Mouse (Mus musculus) hindbrain, embryonic 11.5 days (tissue): Measurements from ENCODE around the gene Olfr98. TPM values are rescaled to one million over a fixed set of nuclear protein-coding genes. Genes with fewer than 3 reads are reported as not detected.
A peak's percentile ranks its signal among the peaks of the same experiment; 100 is the strongest.

Source experiments
- ATAC-seq: fragments of 200-750 bp; cut with Nextera tagmentation; 2 replicates; pipeline ENCODE4 v1.8.0; 2017; ENCODE audit warnings: mild to moderate bottlenecking, moderate TSS enrichment, moderate library complexity; ENCODE audit not compliant: low FRiP score
- DNase-seq: peaks from one replicate; pipeline ENCODE4 v3.0.0-alpha.2; 2015; ENCODE audit warnings: low spot score
- H3K27ac ChIP-seq: fragments of 300-500 bp; sonication (generic); 2 replicates; pipeline ENCODE4 v1.5.1; 2014; ENCODE audit warnings: mild to moderate bottlenecking, low read depth, low read length
- H3K27me3 ChIP-seq: fragments of 300-500 bp; sonication (generic); 2 replicates; pipeline ENCODE4 v1.6.1; 2014; ENCODE audit warnings: mild to moderate bottlenecking, low read length, moderate library complexity, mixed read lengths; ENCODE audit not compliant: control insufficient read depth, insufficient read depth
- H3K36me3 ChIP-seq: fragments of 300-500 bp; sonication (generic); 2 replicates; pipeline ENCODE4 v1.6.1; 2014; ENCODE audit warnings: mild to moderate bottlenecking, low read length, moderate library complexity, mixed read lengths; ENCODE audit not compliant: control insufficient read depth, insufficient read depth
- H3K4me1 ChIP-seq: fragments of 300-500 bp; sonication (generic); replicated peaks from 2 replicates; pipeline ENCODE4 v1.6.1; 2014; ENCODE audit warnings: low read length, mixed read lengths; ENCODE audit not compliant: control insufficient read depth, insufficient read depth
- H3K4me2 ChIP-seq: fragments of 300-500 bp; sonication (generic); replicated peaks from 2 replicates; pipeline ENCODE4 v1.6.1; 2014; ENCODE audit warnings: mild to moderate bottlenecking, low read depth, low read length
- H3K4me3 ChIP-seq: fragments of 300-500 bp; sonication (generic); 2 replicates; pipeline ENCODE4 v1.5.1; 2014; ENCODE audit warnings: low read depth, low read length
- H3K9ac ChIP-seq: fragments of 300-500 bp; sonication (generic); 2 replicates; pipeline ENCODE4 v1.6.1; 2014; ENCODE audit warnings: low read depth, low read length
- H3K9me3 ChIP-seq: fragments of 300-500 bp; sonication (generic); 2 replicates; pipeline ENCODE4 v1.6.1; 2016; ENCODE audit warnings: low read length; ENCODE audit not compliant: control insufficient read depth
- WGBS: fragments of 180-500 bp; shearing (Covaris S2); extraction: QIAGEN DNeasy Blood & Tissue Kit; methylation state at CpG from one replicate; pipeline ENCODE4 v1.1.7; 2014; 5-methylcytosine and 5-hydroxymethylcytosine counted together
- polyA plus RNA-seq: library from polyadenylated mRNA; unstranded; fragments of >200 nt; fragmentation: Nextera tagmentation; extraction: Ambion mirVana; gene quantifications from 2 replicates; pipeline ENCODE4 v1.2.1, GENCODE M21; 2014

Gene Olfr98
- polyA plus RNA-seq = not detected in 2 replicates

GRCm38 (mm10) chr17:37263626-37264025 lies at the start of gene Olfr98:
Olfr98 (minus strand) TSS chr17:37263749.
- no peak within 1 kb of the TSS for H3K9ac ChIP-seq
- ATAC-seq = no peak
- H3K4me1 ChIP-seq = no peaks in the 10 kb centered on the region
- H3K36me3 ChIP-seq = no peaks in the 10 kb centered on the region
- H3K27ac ChIP-seq = no peak within 1 kb of the TSS
- WGBS = 91% methylated on average over 1 of the region's 1 CpGs
- H3K9me3 ChIP-seq = no peaks in the 10 kb centered on the region
- no peak within 1 kb of the TSS for H3K4me2 ChIP-seq
- no peak for DNase-seq
- H3K4me3 ChIP-seq = no peak within 1 kb of the TSS
- no peaks in the 10 kb centered on the region for H3K27me3 ChIP-seq

- no peaks in the 10 kb centered on the region for H3K27me3 ChIP-seq
- H3K4me3 ChIP-seq = no peak overlapping the region
- DNase-seq (no peak), ATAC-seq (no peak)
- H3K36me3 ChIP-seq = no peaks in the 10 kb centered on the region
- WGBS = 50% methylated on average over 2 of the region's 2 CpGs
- no peak overlapping the region for H3K9ac ChIP-seq
- H3K27ac ChIP-seq = no peak overlapping the region
- H3K4me2 ChIP-seq = no peak overlapping the region
- no peaks in the 10 kb centered on the region for H3K9me3 ChIP-seq
- no peaks in the 10 kb centered on the region for H3K4me1 ChIP-seq
These were observed 46.7 kb upstream of the Olfr98 start for GRCm38 (mm10) chr17:37310146-37310699.

GRCm38 (mm10) chr17:37308483-37308882 lies 44.9 kb upstream of the Olfr98 start:
- WGBS = 48% methylated on average over 4 of the region's 4 CpGs

GRCm38 (mm10) chr17:37304213-37304612 lies 40.7 kb upstream of the Olfr98 start, which contains the start of gene Olfr101:
Olfr101 (minus strand) TSS chr17:37304313.
- Histone ChIP-seq H3K9ac (no peak within 1 kb of the TSS), H3K27me3 (no peaks in the 10 kb centered on the region), H3K4me2 (no peak within 1 kb of the TSS), H3K4me1 (no peaks in the 10 kb centered on the region), H3K9me3 (no peaks in the 10 kb centered on the region), H3K4me3 (no peak within 1 kb of the TSS), H3K27ac (no peak within 1 kb of the TSS), H3K36me3 (no peaks in the 10 kb centered on the region)
- 80% methylated on average over 4 of the region's 4 CpGs for WGBS
- ATAC-seq (no peak), DNase-seq (no peak)

More at GRCm38 (mm10) chr17:37308483-37308882, 44.9 kb upstream of the Olfr98 start:
- no peak overlapping the region for H3K9ac ChIP-seq
- no peaks in the 10 kb centered on the region for H3K36me3 ChIP-seq
- H3K4me1 ChIP-seq = no peaks in the 10 kb centered on the region
- no peak overlapping the region for H3K4me3 ChIP-seq
- H3K27me3 ChIP-seq = no peaks in the 10 kb centered on the region
- no peak overlapping the region for H3K4me2 ChIP-seq
- no peaks in the 10 kb centered on the region for H3K9me3 ChIP-seq
- H3K27ac ChIP-seq = no peak overlapping the region
- no peak for ATAC-seq
- peak; percentile 0 for DNase-seq

- ATAC-seq (no peak), DNase-seq (no peak)
- H3K4me1 ChIP-seq = no peaks in the 10 kb centered on the region
- H3K36me3 ChIP-seq = no peaks in the 10 kb centered on the region
- H3K4me3 ChIP-seq = no peak within 1 kb of the TSS
- H3K9me3 ChIP-seq = no peaks in the 10 kb centered on the region
- no peak within 1 kb of the TSS for H3K27ac ChIP-seq
- H3K27me3 ChIP-seq = no peaks in the 10 kb centered on the region
- H3K4me2 ChIP-seq = no peak within 1 kb of the TSS
- 79% methylated on average over 1 of the region's 1 CpGs for WGBS
- no peak within 1 kb of the TSS for H3K9ac ChIP-seq
These were observed 19.8 kb upstream of the Olfr98 start, which contains the start of gene Olfr99 for GRCm38 (mm10) chr17:37283360-37283759. Olfr99 (minus strand) TSS chr17:37283460.

- no peaks in the 10 kb centered on the region for H3K27me3 ChIP-seq
- WGBS = 91% methylated on average over 1 of the region's 1 CpGs
- no peak overlapping the region for H3K4me2 ChIP-seq
- no peak overlapping the region for H3K27ac ChIP-seq
- H3K4me1 ChIP-seq = no peaks in the 10 kb centered on the region
- no peaks in the 10 kb centered on the region for H3K36me3 ChIP-seq
- no peak overlapping the region for H3K4me3 ChIP-seq
- no peak for ATAC-seq
- H3K9ac ChIP-seq = no peak overlapping the region
- no peak for DNase-seq
- no peaks in the 10 kb centered on the region for H3K9me3 ChIP-seq
These were observed 16.8 kb upstream of the Olfr98 start for GRCm38 (mm10) chr17:37280331-37280730.

GRCm38 (mm10) chr17:37276573-37276972 lies 13.0 kb upstream of the Olfr98 start:
- no peaks in the 10 kb centered on the region for H3K9me3 ChIP-seq
- H3K4me2 ChIP-seq = no peak overlapping the region
- no peaks in the 10 kb centered on the region for H3K4me1 ChIP-seq
- H3K27me3 ChIP-seq = no peaks in the 10 kb centered on the region
- ATAC-seq (no peak), DNase-seq (no peak)
- H3K27ac ChIP-seq = no peak overlapping the region
- no peaks in the 10 kb centered on the region for H3K36me3 ChIP-seq
- no peak overlapping the region for H3K9ac ChIP-seq
- no peak overlapping the region for H3K4me3 ChIP-seq

- Histone ChIP-seq H3K27ac (no peak overlapping the region), H3K4me2 (no peak overlapping the region), H3K27me3 (no peaks in the 10 kb centered on the region), H3K36me3 (no peaks in the 10 kb centered on the region), H3K4me3 (no peak overlapping the region), H3K9me3 (no peaks in the 10 kb centered on the region), H3K9ac (no peak overlapping the region), H3K4me1 (no peaks in the 10 kb centered on the region)
- ATAC-seq = no peak
- DNase-seq = no peak
- 72% methylated on average over 2 of the region's 2 CpGs for WGBS
These were observed 12.2 kb upstream of the Olfr98 start for GRCm38 (mm10) chr17:37275626-37276248.

GRCm38 (mm10) chr17:37270702-37271092 lies 7.1 kb upstream of the Olfr98 start:
- Histone ChIP-seq H3K9me3 (no peaks in the 10 kb centered on the region), H3K4me3 (peak overlapping the region; percentile 48), H3K4me2 (peak overlapping the region; percentile 80), H3K27me3 (no peaks in the 10 kb centered on the region), H3K9ac (no peak overlapping the region), H3K4me1 (no peaks in the 10 kb centered on the region), H3K27ac (no peak overlapping the region), H3K36me3 (no peaks in the 10 kb centered on the region)
- 73% methylated on average over 8 of the region's 8 CpGs for WGBS
- ATAC-seq = peak; percentile 44
- DNase-seq = no peak
